Mouse (Mus musculus): ENCODE results near the gene Setd1b. TPM values are rescaled to one million over a fixed set of nuclear protein-coding genes. Genes with fewer than 3 reads are reported as not detected.

Setd1b gene
- polyA plus RNA-seq, 1 experiment from 2014 or later = 4.1 TPM

- 82% methylated on average over 4 of the region's 4 CpGs for WGBS (ENCODE audit: insufficient replicate concordance)
- Histone ChIP-seq H3K9me3 (replicated peaks; ENCODE audit: control insufficient read depth, low read length) (no peaks in the 10 kb centered on the region), H3K4me3 (ENCODE audit: low read depth, low read length) (no peak overlapping the region), H3K4me1 (ENCODE audit: control insufficient read depth, low read depth, low read length) (peaks cover 22% of the 10 kb centered on the region), H3K36me3 (ENCODE audit: control insufficient read depth, insufficient read depth) (no peaks in the 10 kb centered on the region; the same call in 1 of the 2 replicates), H3K27me3 (ENCODE audit: control insufficient read depth, insufficient read depth, low read depth, low read length) (no peaks in the 10 kb centered on the region), H3K27ac (ENCODE audit: low read length) (no peak overlapping the region), H3K9ac (ENCODE audit: low read depth, low read length) (no peak overlapping the region), H3K4me2 (ENCODE audit: low read depth, low read length) (no peak overlapping the region)
- no peak for ATAC-seq (ENCODE audit: low read depth)
Measured at GRCm38 (mm10) chr5:123122181-123122580, 19.8 kb upstream of the Setd1b start.

- Histone ChIP-seq H3K36me3 (ENCODE audit: control insufficient read depth, insufficient read depth) (no peaks in the 10 kb centered on the region), H3K27ac (ENCODE audit: low read length) (no peak overlapping the region), H3K4me3 (ENCODE audit: low read depth, low read length) (no peak overlapping the region), H3K4me1 (ENCODE audit: control insufficient read depth, low read depth, low read length) (peaks cover 26% of the 10 kb centered on the region), H3K9me3 (replicated peaks; ENCODE audit: control insufficient read depth, low read length) (no peaks in the 10 kb centered on the region), H3K27me3 (ENCODE audit: control insufficient read depth, insufficient read depth, low read depth, low read length) (no peaks in the 10 kb centered on the region; the same call in 1 of the 2 replicates), H3K9ac (ENCODE audit: low read depth, low read length) (no peak overlapping the region), H3K4me2 (ENCODE audit: low read depth, low read length) (no peak overlapping the region)
- 70% methylated on average over 6 of the region's 6 CpGs for WGBS (ENCODE audit: insufficient replicate concordance)
- no peak for ATAC-seq (ENCODE audit: low read depth)
Measured at GRCm38 (mm10) chr5:123125105-123125504, 16.9 kb upstream of the Setd1b start.

- ATAC-seq (ENCODE audit: low read depth) = 0 out of 2 replicates have a peak, but pooled peaks have one; percentile 19
- 25% methylated on average over 17 of the region's 18 CpGs for WGBS (ENCODE audit: insufficient replicate concordance)
- peak overlapping the region; percentile 45; the same call in 1 of the 2 replicates for H3K27ac ChIP-seq (ENCODE audit: low read length)
- H3K4me2 ChIP-seq (ENCODE audit: low read depth, low read length) = peak overlapping the region; percentile 48
- no peaks in the 10 kb centered on the region; the same call in 1 of the 2 replicates for H3K27me3 ChIP-seq (ENCODE audit: control insufficient read depth, insufficient read depth, low read depth, low read length)
- no peaks in the 10 kb centered on the region for H3K36me3 ChIP-seq (ENCODE audit: control insufficient read depth, insufficient read depth)
- no peaks in the 10 kb centered on the region for H3K9me3 ChIP-seq (replicated peaks; ENCODE audit: control insufficient read depth, low read length)
- H3K9ac ChIP-seq (ENCODE audit: low read depth, low read length) = no peak overlapping the region; the same call in 1 of the 2 replicates
- peaks cover 26% of the 10 kb centered on the region for H3K4me1 ChIP-seq (ENCODE audit: control insufficient read depth, low read depth, low read length)
- no peak overlapping the region for H3K4me3 ChIP-seq (ENCODE audit: low read depth, low read length)
Measured at GRCm38 (mm10) chr5:123125638-123126406, 16.2 kb upstream of the Setd1b start.

GRCm38 (mm10) chr5:123127031-123127430, 15.0 kb upstream of the Setd1b start:
- Histone ChIP-seq H3K4me3 (ENCODE audit: low read depth, low read length) (no peak overlapping the region), H3K9ac (ENCODE audit: low read depth, low read length) (no peak overlapping the region), H3K9me3 (replicated peaks; ENCODE audit: control insufficient read depth, low read length) (no peaks in the 10 kb centered on the region), H3K4me1 (ENCODE audit: control insufficient read depth, low read depth, low read length) (peaks cover 35% of the 10 kb centered on the region), H3K27me3 (ENCODE audit: control insufficient read depth, insufficient read depth, low read depth, low read length) (peaks cover 5% of the 10 kb centered on the region; the same call in 1 of the 2 replicates), H3K4me2 (ENCODE audit: low read depth, low read length) (no peak overlapping the region), H3K36me3 (ENCODE audit: control insufficient read depth, insufficient read depth) (no peaks in the 10 kb centered on the region), H3K27ac (ENCODE audit: low read length) (no peak overlapping the region)
- ATAC-seq (ENCODE audit: low read depth) = no peak
- 51% methylated on average over 6 of the region's 6 CpGs for WGBS (ENCODE audit: insufficient replicate concordance)

- peaks cover 1% of the 10 kb centered on the region for H3K36me3 ChIP-seq (ENCODE audit: control insufficient read depth, insufficient read depth)
- no peak for ATAC-seq (ENCODE audit: low read depth)
- WGBS (ENCODE audit: insufficient replicate concordance) = 19% methylated on average over 10 of the region's 10 CpGs
- no peaks in the 10 kb centered on the region for H3K9me3 ChIP-seq (replicated peaks; ENCODE audit: control insufficient read depth, low read length)
- peaks cover 49% of the 10 kb centered on the region for H3K4me1 ChIP-seq (ENCODE audit: control insufficient read depth, low read depth, low read length)
- H3K27ac ChIP-seq (ENCODE audit: low read length) = peak overlapping the region; percentile 66
- peaks cover 5% of the 10 kb centered on the region; the same call in 1 of the 2 replicates for H3K27me3 ChIP-seq (ENCODE audit: control insufficient read depth, insufficient read depth, low read depth, low read length)
- no peak overlapping the region for H3K4me3 ChIP-seq (ENCODE audit: low read depth, low read length)
- 0 out of 2 replicates have a peak overlapping the region, but pooled peaks have one; percentile 7 for H3K9ac ChIP-seq (ENCODE audit: low read depth, low read length)
- H3K4me2 ChIP-seq (ENCODE audit: low read depth, low read length) = 0 out of 2 replicates have a peak overlapping the region, but pooled peaks have one; percentile 9
Measured at GRCm38 (mm10) chr5:123128426-123129169, 13.4 kb upstream of the Setd1b start.

GRCm38 (mm10) chr5:123129170-123129757, 12.7 kb upstream of the Setd1b start:
- WGBS (ENCODE audit: insufficient replicate concordance) = 36% methylated on average over 10 of the region's 10 CpGs
- H3K4me1 ChIP-seq (ENCODE audit: control insufficient read depth, low read depth, low read length) = peaks cover 55% of the 10 kb centered on the region
- no peak overlapping the region for H3K9ac ChIP-seq (ENCODE audit: low read depth, low read length)

GRCm38 (mm10) chr5:123130030-123130813, 11.8 kb upstream of the Setd1b start:
- H3K27ac ChIP-seq (ENCODE audit: low read length) = no peak overlapping the region
- 80% methylated on average over 9 of the region's 9 CpGs for WGBS (ENCODE audit: insufficient replicate concordance)
- H3K9me3 ChIP-seq (replicated peaks; ENCODE audit: control insufficient read depth, low read length) = no peaks in the 10 kb centered on the region
- peaks cover 60% of the 10 kb centered on the region for H3K4me1 ChIP-seq (ENCODE audit: control insufficient read depth, low read depth, low read length)
- H3K9ac ChIP-seq (ENCODE audit: low read depth, low read length) = no peak overlapping the region
- no peak for ATAC-seq (ENCODE audit: low read depth)
- H3K27me3 ChIP-seq (ENCODE audit: control insufficient read depth, insufficient read depth, low read depth, low read length) = peaks cover 5% of the 10 kb centered on the region; the same call in 1 of the 2 replicates
- no peak overlapping the region for H3K4me2 ChIP-seq (ENCODE audit: low read depth, low read length)
- no peak overlapping the region for H3K4me3 ChIP-seq (ENCODE audit: low read depth, low read length)
- peaks cover 12% of the 10 kb centered on the region for H3K36me3 ChIP-seq (ENCODE audit: control insufficient read depth, insufficient read depth)

More at GRCm38 (mm10) chr5:123129170-123129757, 12.7 kb upstream of the Setd1b start:
- H3K36me3 ChIP-seq (ENCODE audit: control insufficient read depth, insufficient read depth) = peaks cover 7% of the 10 kb centered on the region
- H3K4me2 ChIP-seq (ENCODE audit: low read depth, low read length) = 0 out of 2 replicates have a peak overlapping the region, but pooled peaks have one; percentile 9
- peaks cover 5% of the 10 kb centered on the region; the same call in 1 of the 2 replicates for H3K27me3 ChIP-seq (ENCODE audit: control insufficient read depth, insufficient read depth, low read depth, low read length)
- ATAC-seq (ENCODE audit: low read depth) = no peak
- no peaks in the 10 kb centered on the region for H3K9me3 ChIP-seq (replicated peaks; ENCODE audit: control insufficient read depth, low read length)
- peak overlapping the region; percentile 66 for H3K27ac ChIP-seq (ENCODE audit: low read length)
- H3K4me3 ChIP-seq (ENCODE audit: low read depth, low read length) = no peak overlapping the region

GRCm38 (mm10) chr5:123130814-123131148, 11.2 kb upstream of the Setd1b start:
- H3K27me3 ChIP-seq (ENCODE audit: control insufficient read depth, insufficient read depth, low read depth, low read length) = peaks cover 5% of the 10 kb centered on the region; the same call in 1 of the 2 replicates
- no peak for ATAC-seq (ENCODE audit: low read depth)
- no peak overlapping the region for H3K4me2 ChIP-seq (ENCODE audit: low read depth, low read length)
- no peak overlapping the region for H3K4me3 ChIP-seq (ENCODE audit: low read depth, low read length)
- H3K27ac ChIP-seq (ENCODE audit: low read length) = no peak overlapping the region
- peaks cover 12% of the 10 kb centered on the region for H3K36me3 ChIP-seq (ENCODE audit: control insufficient read depth, insufficient read depth)
- H3K9me3 ChIP-seq (replicated peaks; ENCODE audit: control insufficient read depth, low read length) = no peaks in the 10 kb centered on the region
- no peak overlapping the region for H3K9ac ChIP-seq (ENCODE audit: low read depth, low read length)
- WGBS (ENCODE audit: insufficient replicate concordance) = 62% methylated on average over 5 of the region's 5 CpGs
- H3K4me1 ChIP-seq (ENCODE audit: control insufficient read depth, low read depth, low read length) = peaks cover 60% of the 10 kb centered on the region

Data from liver, embryonic 16.5 days (tissue).